Mouse (Mus musculus) frontal cortex, postnatal 36 days (tissue): ENCODE data around the gene Ube2d1.
A peak's percentile ranks its signal among the peaks of the same experiment; 100 is the strongest.

Experiments used
- DNase-seq, 2 experiments: peaks; one replicate each; pipeline ENCODE4 v3.0.0; 2022; ENCODE audit warnings: low spot score in 2 of 2

The Ube2d1 gene

DNA sequence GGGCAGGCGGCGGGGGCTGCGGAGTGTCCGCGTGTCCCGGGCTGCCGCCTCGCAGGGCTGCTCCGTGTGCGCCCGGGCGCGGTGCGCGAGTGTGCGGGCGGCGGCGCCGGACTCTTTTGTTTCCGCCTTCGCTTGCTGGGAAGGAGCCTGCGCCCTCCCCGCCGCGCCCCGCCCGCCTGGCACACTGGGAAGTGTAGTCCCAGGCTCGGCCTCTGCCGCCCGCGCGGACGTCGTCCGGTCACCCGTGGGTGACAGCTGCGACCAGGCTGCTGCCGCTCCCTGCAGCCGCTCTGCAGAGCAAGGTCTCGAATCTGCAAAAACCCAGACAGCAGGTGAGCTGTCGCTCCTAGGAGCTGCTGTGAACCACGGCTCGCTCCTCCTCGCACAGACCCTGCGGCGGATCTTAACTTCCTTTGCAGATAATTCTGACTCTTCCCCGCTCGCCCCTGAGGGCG, at the start of gene Ube2d1:
Gene Ube2d1, minus strand, starts transcription at position 137 of the 455 bp plus-strand sequence.
- DNase-seq = peak; percentile 92 to 94

DNA sequence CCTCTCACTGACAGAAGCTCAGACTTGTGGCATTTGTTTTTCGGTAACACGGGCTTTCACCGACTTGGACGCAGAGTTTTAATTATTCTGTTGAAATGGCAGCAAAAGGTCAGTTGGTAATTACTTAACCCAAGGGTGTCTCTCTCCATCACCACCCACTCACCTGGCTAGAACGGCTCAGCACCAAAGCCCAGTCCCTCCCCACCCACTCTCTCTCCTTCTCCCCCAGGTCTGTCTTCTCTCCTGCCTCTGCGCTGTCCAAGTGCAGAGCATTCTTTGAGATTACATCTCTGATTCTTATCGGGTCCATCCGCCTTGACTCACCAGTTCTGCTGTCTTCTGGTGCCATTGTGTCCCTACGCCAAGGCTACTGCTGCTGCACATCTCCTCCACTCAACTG, 47.8 kb upstream of the Ube2d1 start:
- no peak for DNase-seq

DNA sequence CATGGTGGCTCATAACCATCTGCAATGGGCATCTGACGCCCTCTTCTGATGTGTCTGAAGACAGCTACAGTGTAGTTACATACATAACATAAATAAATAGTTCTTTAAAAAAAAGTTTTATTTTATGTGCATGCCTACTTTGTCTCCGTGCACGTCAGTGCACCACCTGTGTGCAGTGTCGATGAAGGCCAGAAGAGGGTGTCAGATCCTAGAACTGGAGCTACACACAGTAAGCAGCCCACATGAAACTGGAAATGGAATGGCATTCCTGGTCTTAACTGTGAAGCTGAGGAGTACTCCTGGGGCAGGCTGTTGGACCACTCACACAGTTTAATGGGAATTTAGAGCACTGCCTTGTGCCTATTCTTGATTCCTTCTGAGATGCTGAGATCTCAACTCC, 47.3 kb upstream of the Ube2d1 start:
- DNase-seq = no peak

DNA sequence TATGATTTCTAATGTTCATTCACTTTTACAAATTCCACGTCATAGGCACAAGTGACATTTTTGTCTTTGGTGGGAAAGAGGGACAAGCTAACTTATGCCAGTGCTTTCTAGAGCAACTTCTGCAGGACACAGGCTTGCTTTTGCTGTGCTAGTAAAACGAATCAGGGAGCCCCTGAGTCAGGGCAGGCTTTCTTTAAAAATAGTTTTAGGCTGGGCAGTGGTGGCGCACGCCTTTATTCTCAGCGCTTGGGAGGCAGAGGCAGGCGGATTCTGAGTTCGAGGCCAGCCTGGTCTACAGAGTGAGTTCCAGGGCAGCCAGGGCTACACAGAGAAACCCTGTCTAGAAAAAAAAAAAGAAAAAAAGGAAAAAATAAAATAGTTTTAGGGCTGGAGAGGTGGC, 46.8 kb upstream of the Ube2d1 start:
- DNase-seq = no peak

DNA sequence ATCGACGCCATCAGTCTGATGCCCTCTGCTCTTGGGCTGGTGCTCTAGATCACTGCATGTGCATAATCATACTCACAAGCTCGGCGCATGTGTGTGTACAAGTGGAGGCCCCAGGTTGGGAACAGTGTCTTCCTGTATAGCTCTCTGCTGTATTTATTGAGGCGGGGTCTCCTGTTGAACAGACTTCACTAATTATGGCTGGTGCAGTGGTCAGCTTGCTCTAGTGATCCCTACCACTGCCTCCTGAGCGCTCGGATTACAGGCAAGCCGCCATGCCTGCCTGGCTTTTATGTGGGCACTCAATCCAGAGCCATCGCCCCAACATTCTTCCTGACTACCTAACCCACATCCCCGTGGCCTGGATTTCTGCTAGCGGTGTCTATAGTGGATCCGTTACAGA, 45.0 kb upstream of the Ube2d1 start:
- no peak for DNase-seq

DNA sequence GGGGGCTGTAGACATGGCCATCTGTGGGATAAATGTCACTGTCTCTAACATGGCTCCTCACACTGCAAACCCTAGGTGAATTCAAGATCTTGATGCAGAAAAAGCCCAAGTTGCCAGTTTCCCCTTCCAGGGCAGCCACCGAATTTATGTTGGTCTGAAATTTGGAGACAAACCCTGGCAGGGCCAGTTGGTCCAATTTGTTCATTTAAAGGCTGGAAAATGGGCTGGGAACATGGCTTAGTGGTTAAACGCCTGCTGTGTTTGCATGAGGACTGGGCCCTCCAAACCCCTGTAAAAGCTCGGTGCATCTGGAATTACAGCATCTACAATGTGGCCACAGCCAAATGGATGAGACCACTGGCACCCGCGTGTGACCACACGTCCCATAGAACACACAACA, 44.2 kb upstream of the Ube2d1 start:
- DNase-seq = no peak

DNA sequence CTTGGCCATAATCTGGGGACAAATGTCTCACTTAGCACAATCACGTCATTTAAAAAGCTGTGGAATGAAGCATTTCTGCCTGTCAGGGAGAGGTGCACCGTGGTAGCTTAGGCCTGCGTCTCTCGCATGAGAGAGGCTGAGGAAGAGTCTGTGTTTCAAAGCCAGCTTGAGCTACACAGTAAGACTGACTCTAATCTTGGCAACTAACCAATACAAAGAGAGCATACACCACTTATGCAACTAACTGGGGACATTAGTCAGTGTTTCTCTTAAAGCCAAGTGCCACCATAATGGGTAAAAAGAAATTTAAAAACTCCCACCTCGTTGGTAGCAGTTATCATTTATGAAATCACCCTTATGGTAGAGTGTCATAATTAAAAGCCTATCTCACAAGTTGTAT, 43.8 kb upstream of the Ube2d1 start:
- no peak for DNase-seq

DNA sequence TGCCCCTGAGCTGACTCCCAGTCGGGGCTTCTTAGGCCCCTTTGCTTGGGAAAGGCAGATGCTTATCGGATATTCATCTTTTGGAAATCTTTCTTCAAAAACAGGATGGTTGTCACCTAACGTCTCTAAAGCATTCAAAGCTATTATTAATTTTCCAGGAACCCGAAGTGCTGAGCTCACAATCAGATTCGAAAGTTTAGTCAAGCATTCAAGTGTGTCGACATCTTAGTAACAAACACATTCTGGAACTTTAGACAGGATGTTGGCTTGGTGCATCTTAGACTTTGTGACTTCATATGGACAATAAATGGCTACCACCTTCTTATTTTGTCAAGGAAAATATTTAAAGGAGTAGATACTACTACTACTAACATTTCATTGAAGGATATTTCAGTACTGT, 43.3 kb upstream of the Ube2d1 start:
- no peak for DNase-seq

DNA sequence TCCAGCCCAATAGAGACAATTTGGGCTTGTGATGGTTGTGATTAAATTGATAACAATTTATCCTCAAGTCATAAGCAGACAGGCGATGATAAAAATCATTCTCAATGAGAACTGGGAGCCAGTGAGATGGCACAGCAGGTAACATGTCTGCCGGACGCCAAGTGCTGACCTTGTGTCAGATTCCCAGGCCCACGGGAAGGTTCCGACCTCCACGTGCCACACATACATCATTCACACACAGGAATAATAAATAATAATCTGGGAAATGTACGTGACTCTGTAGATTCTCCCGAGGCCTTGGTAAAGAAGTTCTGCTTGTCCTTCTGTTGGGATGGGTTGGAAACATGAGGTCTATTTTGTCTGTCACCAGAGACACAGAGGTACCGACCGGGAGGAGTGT, 42.3 kb upstream of the Ube2d1 start:
- no peak for DNase-seq

DNA sequence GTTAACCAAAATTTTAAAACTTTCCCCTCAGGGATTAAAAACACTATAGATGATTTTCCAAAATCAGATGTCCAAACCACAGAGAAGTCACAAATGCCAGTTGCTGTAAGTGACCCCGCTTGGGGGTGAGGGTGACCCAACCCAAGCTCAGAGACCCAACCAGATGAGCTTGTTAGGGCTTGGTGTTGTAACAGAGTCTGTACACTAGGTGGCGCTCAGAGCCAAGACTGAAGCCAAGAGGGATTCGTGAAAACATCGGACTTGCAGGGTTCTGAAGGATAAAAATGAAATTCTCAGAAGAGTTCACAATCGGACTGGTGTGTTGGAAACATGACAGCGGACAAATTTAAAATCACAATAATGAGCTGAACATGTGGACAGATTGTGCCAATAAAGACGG, 41.7 kb upstream of the Ube2d1 start:
- peak; percentile 68 to 69 for DNase-seq

DNA sequence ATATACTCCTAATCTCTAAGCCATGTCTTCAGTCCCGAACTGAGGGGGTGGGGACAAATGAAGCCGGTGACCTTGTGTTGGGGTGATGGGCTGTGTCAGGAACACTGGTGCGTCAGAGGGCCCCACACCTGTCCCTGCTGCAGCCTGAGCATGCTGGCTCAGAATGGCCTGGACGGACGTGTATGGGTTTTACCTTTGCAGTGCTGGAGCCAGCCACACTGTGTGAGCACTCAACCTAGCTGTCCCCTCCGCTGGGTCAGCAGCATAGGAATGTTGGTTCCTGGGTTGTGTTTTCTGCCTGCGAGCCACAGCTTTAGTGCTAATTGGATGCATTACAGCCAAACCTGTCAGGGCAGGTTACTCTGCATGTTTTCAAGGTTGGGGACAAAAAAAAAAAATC, 41.1 kb upstream of the Ube2d1 start:
- no peak for DNase-seq

DNA sequence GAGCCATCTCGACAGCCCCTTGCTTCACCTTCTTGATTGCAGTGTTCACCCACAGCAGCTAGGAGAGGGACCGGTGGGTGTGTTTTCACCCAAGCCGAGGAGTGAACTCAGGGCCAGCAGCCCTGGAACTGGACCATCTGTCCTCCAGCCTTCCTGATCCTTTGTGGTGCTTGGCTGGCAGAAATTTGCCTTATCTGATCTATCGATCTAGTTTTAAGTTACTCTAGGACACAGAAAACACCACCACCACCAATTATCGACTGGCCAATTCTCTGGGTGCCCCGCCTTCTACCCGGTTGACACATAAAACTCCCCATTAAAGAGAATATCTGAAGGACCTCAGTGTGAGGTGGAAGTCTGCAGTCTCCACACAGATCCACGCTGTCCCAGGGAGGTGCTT, 38.6 kb upstream of the Ube2d1 start:
- DNase-seq = no peak

DNA sequence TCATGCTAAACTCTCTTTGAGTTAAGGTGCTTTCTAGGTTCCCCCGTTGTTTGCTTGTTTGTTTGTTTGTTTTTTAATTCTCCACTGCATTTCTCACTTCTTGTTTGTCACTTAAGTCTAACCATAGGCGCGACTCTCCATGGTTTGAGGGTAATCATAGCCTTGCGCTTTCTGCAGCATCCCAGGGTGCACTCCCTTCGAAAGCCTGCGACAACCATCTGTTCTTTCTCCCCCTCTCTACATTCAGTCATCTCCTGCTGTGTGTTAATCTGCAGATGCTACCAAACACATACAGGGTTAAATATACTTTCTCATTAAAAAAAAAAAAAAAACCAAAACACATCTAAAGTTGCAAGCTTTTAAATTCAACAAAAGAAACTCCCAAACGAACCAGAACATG, 31.4 kb upstream of the Ube2d1 start:
- DNase-seq = no peak

DNA sequence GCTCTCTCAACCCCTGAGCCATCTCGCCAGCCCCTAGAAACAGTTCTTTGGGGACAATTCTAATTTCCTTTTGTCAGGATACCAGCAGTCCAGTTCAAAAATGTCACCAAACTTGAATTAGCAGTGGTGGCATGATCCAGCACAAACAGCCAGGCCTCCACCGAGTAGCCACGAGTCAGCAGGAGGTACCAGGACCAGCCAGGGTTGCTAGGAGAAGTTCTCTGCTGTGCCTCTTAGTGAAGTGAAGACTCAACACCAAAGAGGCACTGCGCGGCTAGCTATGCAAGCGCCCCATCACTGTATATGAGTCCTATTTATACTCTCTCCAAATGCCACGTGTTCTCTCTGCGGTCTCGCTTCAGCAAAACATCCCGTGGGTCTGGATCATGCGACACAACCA, 31.0 kb upstream of the Ube2d1 start:
- DNase-seq = no peak

DNA sequence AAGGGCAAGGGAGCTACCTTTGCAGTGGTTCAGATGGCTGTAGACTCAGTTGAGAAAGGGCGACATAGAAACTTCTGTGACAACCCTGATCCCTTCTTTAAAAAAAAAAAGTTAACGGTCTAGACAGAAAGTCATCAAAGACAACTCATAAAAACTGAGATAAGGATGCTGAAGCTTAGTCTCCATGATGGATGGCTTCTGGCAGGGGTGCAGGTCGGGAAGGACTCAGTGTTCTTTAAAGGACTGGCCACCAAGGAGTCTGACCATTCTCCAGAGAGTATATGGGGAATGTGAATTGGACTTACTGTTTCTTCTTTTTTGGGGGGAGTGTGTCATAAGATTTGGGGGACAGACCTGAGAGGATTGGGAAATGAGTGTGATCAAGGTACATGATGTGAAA, 29.5 kb upstream of the Ube2d1 start:
- no peak for DNase-seq

DNA sequence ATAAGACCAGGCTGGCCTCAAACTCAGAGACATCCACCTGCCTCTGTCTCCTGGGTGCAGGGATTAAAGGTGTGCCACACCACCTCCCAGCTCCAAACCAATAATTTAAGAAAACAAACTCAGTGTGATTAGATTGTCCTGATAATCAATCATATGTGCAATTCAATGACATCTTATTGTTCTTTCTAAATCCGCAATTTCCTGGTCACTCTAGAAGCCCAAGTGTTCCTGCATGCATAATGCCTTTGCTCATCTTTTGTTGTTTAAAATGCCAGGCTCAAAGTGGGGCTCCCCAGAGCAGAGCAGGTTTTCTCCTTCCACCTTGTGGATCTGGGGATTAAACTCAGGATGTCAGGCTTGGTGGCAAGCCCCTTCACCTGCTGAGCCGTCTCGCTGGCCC, 25.2 kb upstream of the Ube2d1 start:
- DNase-seq = no peak

DNA sequence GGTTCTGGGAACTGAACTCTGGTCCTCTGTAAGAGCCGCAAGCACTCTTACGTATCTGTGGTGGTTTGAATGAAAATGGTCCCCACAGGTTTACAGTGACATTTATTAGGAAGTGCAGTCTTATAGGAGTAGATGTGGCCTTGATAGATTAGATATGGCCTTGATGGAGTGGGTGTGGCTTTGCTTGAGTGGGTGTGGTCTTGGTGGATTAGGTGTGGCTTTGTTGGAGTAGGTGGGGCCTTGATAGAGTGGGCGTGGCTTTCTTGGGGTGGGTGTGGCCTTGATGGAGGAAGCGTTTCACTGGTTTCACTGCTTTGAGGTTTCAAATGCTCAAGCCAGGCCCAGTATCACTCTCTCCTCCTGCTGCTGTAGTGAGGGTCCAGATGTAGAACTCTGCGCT, 23.1 kb upstream of the Ube2d1 start:
- no peak for DNase-seq

DNA sequence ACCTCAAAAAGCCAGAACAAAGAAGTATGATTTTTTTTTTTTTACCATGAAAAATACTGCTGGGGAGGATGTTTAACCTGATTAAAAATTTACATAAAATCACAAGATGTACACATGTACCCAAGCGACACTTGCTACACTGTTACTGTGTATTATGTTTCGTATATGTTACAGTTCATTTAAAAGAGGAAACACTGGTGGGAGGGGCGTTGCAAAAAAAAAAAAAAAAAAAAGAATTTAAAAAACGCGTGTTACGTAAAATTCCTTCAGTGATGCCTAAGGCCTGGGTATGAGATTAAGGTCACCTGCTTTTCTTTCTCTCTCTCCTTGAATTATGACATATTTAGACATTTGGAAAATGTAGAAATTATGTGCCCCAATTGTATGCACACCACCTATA, 21.7 kb upstream of the Ube2d1 start:
- DNase-seq = no peak

DNA sequence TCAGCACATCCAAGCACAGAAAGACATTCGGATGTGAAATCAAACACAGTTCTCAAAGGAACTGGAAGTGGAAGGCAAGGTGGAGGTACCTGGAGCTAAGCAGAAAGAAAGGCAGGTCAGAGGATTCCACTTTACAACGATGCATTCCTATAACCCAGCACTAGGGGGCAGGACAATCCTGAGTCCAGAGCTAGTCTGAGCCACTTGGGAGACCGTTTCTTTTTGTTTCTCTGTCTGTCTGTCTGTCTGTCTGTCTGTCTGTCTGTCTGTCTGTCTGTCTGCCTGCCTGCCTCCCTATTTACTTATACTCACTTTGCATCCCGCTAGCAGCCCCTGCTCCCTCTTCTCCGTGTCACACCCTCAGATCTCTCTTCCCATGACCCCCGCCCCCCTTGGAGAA, 21.1 kb upstream of the Ube2d1 start:
- peak; percentile 45 to 58 for DNase-seq

DNA sequence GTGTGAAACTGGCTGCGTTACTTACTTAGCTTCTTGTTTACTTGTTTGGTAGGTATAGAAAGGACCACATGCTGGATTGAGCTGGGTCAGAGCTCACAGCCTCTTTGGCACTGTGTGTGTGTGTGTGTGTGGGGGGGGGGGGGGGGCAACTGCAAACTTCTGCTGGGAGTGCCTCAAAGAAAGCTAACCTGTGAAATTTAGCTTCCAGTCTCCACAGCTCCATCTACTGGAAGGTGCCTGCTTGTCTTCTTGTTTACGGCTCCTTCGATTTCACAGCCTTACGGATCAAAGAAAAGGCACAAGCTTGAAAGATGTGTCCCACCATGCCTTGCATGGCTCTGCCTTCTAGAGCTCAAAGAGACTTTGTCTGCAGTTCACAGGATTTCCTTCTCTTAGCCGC, 17.4 kb upstream of the Ube2d1 start:
- DNase-seq = no peak

DNA sequence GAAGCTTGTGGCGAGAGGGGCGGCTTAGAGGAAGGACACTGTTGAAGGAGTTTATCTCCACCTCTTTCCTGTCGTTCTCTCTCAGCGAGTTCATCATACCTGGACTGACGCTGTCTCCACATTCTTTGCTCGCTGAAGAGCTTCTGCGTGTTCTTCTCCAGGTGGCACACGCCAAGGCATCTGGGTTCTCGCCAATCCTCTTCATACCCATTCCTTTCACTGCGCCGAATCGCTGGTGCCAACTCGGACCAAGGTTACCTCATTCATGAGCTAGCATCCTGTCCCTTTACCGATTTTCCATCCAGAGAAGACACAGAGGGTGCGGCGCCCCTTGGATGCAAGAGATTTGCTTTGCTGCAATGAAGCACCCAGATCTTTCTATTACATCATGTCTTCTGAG, 15.1 kb upstream of the Ube2d1 start:
- DNase-seq = no peak

DNA sequence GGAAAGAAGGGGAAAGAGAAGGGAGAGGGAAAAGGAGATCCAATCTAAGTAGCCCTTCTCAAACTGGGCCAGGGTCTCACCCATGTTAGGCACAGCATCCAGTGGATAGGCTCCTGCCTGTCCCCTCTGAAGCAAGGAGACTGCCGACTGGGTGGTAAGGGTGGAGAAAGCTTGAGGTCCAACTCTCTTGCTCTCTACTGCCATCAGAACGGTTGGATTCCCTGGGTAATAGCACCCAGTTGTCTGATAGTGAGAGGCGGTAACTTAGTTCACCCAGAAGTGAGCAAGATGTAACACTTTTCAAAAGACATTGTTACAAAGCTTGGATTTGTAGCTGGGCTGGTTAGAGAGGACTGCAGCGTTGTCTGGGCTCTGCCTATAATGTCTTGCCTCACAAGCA, 8.2 kb upstream of the Ube2d1 start:
- DNase-seq = no peak

DNA sequence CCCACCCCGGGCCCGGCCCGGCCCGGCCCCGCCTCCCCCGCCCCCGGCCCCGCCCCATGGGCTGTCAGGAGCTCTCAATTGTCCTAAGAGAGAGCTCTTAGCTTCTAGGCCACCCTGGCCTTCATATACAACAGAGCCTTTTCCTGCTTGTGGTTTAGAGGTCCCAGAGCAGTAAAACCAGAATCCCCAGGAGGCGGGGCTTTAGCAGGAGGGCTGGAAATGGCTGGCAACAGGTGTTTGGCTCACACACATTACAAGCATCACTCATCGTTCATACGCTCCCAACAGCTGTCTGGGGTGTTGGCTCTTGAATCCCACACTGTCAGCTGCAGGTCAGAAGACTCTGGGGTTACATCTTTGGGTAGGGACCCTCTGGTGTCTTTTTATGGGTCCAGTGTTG, 7.2 kb upstream of the Ube2d1 start:
- DNase-seq = no peak

DNA sequence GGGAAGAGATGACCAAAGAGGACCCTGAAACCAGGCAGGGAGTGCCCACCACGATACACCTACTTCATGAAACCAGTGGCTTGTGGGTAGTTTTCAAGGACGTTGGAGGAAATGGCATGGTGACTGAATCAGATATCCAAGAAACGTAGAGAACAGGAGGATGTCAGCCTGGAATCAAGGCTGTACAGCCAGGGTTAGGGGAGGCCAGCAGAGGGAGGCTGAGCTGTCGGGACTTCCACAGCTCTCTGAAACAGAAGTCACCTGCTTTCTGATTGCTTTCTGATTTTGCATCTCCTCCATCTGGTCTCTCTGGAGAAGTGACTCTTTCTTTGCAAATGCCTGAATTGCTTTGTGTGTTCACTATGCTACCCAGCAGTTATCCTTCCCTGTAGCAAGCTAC, 6.7 kb upstream of the Ube2d1 start:
- DNase-seq = no peak

DNA sequence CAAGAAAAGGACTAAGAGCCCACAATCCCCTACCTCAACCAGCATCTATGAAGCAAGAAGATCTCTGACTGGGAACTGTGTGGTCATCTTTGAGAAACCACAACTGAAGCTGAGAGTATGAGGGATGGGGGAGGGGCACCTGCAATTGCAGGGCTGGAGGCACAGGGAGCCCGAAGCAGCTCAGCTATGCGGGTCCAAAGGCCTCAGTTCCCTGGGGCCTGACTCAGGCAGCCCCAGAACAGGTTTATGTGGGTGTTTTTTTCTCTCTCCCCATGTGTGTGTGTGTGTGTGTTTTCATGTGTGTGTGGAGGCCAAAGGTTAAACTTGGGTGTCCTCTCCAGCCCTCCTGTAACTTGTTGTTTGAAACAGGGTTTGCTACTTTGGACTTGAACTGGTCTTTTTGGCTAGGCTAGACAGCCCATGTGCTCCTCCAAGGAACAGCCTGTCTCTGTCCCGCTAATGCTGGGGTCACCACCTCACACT, 6.2 kb upstream of the Ube2d1 start:
- DNase-seq = no peak
